Mouse (Mus musculus): ENCODE data around the gene Etfb. TPM values are rescaled to one million over a fixed set of nuclear protein-coding genes. Genes with fewer than 3 reads are reported as not detected.

Gene Etfb
- 154 TPM for polyA plus RNA-seq (2017; shearing (Covaris generic))

DNA sequence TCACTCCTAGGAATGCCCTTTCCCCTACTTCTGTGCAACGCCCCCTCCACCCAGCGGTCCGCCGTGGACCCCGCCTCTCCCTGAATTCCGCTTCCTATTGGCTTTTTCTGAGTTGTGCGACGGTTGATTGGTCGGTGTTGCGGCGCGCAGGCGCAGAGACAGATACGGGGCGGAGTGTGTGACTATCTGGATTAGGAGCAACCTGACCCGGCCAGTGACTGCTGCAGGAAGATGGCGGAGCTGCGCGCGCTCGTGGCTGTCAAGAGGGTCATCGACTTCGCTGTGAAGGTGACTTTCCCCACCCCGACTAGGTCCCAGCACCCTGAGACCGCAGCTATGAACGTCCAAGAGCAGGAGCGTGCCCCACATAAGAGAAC lies at the start of gene Etfb, which contains the start of gene Gm45233:
Gene Etfb, plus strand, starts transcription at position 167 of the 377 bp plus-strand sequence.
Gene Gm45233, plus strand, starts transcription at position 212 of the 377 bp plus-strand sequence.

DNA sequence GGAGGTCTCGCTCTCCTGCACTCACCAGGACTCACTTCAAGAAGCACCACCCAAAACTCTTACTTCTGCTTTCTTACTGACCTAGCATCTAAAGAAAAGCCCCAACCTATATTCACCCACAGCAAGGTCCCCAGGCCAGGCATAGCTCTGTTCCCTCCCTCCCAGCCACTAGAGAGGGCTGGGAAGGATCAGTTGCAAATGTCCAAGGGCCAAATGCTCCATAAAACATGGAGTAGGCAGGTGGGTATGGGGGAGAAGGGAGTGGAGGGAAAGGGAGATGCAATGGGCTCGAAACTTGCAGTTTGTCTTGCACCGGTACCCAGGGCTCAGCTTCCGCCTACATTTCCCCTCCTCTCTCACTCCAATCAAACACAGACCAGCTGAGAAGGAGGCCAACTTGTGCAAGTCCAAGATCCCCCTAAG lies 35.7 kb upstream of the Etfb start, which contains the start of gene Siglecg:
Gene Siglecg, plus strand, starts transcription at position 74 of the 423 bp plus-strand sequence.

DNA sequence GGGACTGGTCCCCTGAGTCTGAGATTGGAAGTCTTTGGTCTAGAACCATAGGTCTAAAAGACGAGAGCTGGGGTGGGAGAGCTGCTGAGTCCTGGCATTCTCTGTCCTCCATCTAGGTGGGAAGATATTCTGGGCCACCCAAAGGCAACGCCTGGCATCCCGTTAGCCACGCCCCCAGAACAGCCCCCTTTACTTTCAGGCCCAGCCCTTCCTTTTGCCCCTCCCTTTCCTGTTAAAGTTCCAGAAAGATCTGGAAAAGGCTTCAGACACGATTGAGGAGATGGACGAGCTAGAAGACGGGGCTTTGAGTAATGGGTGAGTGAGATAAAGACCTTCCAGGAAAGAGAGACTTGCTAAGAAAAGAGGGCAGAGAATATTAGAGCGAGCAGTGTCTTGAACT lies 16.5 kb upstream of the Etfb start, which contains the start of gene Lim2:
Gene Lim2, plus strand, starts transcription at position 265 of the 400 bp plus-strand sequence.

DNA sequence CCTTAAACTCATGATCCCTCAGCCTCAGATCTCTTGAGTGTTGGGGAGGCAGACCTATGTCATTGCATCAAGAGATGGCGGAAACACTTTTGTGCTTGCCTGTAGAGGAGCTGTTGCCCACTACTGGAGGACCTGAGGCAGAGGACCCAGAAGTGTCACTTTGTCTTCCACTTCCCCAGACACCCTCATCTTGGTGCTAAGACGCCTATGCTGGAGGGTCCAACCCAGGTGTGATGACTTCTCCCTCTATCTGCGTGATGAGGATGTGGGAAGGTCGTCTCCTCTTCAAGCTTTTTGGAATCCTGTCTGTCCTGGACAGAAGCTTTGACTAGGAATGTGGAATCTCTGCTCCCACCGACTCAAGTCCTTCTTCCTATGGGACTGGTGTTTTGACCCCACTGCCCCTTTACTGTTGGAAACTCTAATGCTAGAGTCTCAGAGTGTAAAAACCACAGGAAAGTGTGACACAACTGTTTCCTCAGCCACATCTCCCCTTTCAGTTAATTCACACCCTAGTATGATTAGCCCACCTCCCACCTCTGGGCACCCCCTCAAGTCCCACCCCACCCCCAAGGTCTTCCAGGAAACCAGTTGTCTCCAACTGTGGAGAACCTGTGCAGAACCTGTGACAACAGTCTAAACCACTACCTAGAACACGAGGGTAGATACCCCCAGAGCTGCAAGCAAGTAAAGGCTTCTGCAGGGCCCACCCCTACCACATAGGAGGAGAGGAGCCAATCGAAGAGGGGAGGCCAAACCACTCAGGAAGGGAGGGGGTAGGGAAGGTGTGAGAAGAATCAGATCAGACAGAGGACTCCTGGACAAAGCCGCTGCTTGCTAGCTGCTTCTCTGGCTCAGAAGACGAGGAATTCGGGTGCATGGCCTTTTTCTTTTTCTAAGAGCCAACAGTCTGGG lies 7.3 kb upstream of the Etfb start, which contains the start of gene Nkg7:
Gene Nkg7, plus strand, starts transcription at position 733 of the 915 bp plus-strand sequence.

DNA sequence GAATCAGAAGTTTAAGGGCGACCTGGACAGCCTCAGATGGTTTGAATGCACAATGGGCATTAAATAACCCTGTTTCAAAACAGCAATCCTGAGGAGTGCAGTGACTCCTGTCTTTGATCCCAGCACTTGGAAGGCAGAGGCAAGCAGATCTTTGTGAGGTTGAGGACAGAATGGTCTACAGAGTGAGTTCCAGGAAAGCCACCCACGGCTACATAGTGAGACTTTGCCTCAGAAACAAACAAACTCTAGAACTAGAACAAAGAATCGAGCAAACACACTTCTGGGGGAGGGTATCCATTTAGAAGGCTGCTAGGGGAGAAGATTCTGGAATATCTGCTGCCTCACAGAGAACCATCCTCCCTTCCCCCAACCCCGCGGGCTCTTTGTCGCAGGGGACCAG lies 3.4 kb upstream of the Etfb start, which contains the start of gene Cldnd2:
Gene Cldnd2, plus strand, starts transcription at position 301 of the 400 bp plus-strand sequence.

DNA sequence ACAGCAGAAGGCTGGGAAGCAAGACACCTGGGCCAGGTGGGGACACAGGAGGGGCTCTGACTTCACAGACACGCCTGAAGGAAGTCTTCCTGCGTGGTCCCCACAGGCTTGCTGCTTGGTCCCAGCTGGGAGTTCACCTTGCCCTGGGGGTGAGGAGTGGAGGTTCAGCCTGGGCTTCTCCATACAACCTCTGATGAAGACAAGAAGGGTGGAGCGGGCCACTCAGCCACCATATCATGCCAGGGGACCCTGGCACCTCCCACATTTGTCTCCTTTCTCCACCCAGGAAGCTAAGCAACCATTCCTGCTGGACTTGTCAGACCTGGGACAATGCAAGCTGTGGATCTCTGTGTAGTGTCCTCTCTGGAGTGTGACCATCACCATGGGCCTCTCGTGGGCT lies 19.0 kb downstream of the Etfb start, which contains the start of gene Vsig10l:
Gene Vsig10l, plus strand, starts transcription at position 301 of the 400 bp plus-strand sequence.

DNA sequence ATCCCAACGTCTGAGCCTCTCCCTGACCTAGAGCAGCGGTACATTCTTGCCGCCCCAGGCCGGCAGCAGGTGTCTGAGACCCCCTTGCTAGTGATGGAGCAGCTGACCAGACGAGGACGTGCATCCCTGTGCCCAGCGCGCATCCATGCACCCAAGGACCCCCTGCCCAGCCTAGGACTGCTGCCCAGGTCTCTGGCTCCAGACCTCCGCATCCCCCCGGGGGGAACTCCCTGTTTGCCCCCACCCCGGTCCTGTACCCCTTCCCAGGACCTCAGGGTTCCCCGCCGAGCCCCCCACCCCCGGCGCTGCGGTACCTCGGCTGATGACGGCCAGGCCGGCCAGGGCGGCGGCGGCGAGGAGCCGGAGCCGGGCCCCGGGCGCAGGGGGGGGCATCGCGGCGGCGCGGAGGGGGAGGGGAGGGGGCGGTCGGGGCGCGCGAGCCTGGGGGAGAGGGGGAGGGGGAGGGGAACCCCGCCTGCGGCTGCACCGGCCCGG lies 45.8 kb downstream of the Etfb start, which contains the start of gene Iglon5:
Gene Iglon5, minus strand, starts transcription at position 445 of the 495 bp plus-strand sequence.

Other genes starting within 250 kb of the Etfb start
- gene Zfp715, start 130.8 kb upstream of the Etfb start, polyA plus RNA-seq (2017; shearing (Covaris generic)), result 27.5 TPM
- not detected for gene Siglecf, start 92.7 kb upstream of the Etfb start, polyA plus RNA-seq (2017; shearing (Covaris generic))
- 1.4 TPM for gene Siglecg, start 35.9 kb upstream of the Etfb start, polyA plus RNA-seq (2017; shearing (Covaris generic))
- not detected for gene Lim2, start 16.4 kb upstream of the Etfb start, polyA plus RNA-seq (2017; shearing (Covaris generic))
- 124 TPM for gene Nkg7, start 7.0 kb upstream of the Etfb start, polyA plus RNA-seq (2017; shearing (Covaris generic))
- gene Cldnd2, start 3.3 kb upstream of the Etfb start, polyA plus RNA-seq (2017; shearing (Covaris generic)), result 0.45 TPM
- not detected for gene Gm45233, start within 50 bp of the Etfb start, polyA plus RNA-seq (2017; shearing (Covaris generic))
- gene Vsig10l, start 19.1 kb downstream of the Etfb start, polyA plus RNA-seq (2017; shearing (Covaris generic)), result 8.1 TPM
- gene Iglon5, start 46.0 kb downstream of the Etfb start, polyA plus RNA-seq (2017; shearing (Covaris generic)), result 0.29 TPM
- gene 4931406B18Rik, start 61.9 kb downstream of the Etfb start, polyA plus RNA-seq (2017; shearing (Covaris generic)), result not detected
- 0.27 TPM for gene Cd33, start 100.3 kb downstream of the Etfb start, polyA plus RNA-seq (2017; shearing (Covaris generic))
- gene Zfp658, start 118.2 kb downstream of the Etfb start, polyA plus RNA-seq (2017; shearing (Covaris generic)), result 6.2 TPM
- gene Zfp719, start 135.5 kb downstream of the Etfb start, polyA plus RNA-seq (2017; shearing (Covaris generic)), result 15.6 TPM
- not detected for gene Zfp819, start 163.1 kb downstream of the Etfb start, polyA plus RNA-seq (2017; shearing (Covaris generic))
- not detected for gene Ceacam18, start 190.6 kb downstream of the Etfb start, polyA plus RNA-seq (2017; shearing (Covaris generic))
- gene Siglece, start 216.1 kb downstream of the Etfb start, polyA plus RNA-seq (2017; shearing (Covaris generic)), result 1.8 TPM
- 5.2 TPM for gene Ctu1, start 227.9 kb downstream of the Etfb start, polyA plus RNA-seq (2017; shearing (Covaris generic))
- gene Klk14, start 246.3 kb downstream of the Etfb start, polyA plus RNA-seq (2017; shearing (Covaris generic)), result not detected